Mouse (Mus musculus): Measurements from ENCODE around the gene Bst2. TPM values are rescaled to one million over a fixed set of nuclear protein-coding genes. Genes with fewer than 3 reads are reported as not detected.
"Not testable (repeated sequence)": the region's sequence is repeated elsewhere in the genome, so short reads cannot be mapped to it uniquely, and the experiment has no call there.

Bst2 gene
- total and polyA plus RNA-seq, 2 experiments from 2014 or later: 14.4 to 21.0 TPM

DNA sequence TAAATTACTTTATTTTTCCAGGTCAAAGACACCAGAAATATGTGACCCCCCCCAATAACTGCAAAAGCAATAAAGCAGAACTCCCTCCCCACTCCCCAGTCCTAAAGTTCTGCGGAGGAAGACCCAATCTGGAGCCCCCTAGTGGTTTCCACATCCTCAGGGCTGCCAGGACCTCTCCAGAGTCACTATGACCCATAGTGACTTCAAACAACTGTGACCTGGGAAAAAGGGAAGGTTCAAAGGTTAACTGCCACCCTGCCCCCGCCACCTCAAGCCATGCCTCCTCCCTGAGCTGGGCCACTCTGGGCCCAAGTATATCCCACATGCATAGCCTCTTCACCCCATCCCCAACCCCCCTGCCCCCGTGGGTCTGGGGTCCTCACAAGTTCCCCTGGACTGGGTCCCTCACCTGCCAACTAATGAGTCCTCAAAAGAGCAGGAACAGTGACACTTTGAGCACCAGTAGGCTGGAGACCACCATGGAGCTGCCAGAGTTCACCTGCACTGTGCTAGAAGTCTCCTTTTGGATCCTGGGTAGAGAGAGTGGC is 2.9 kb downstream of the Bst2 start:
- Histone ChIP-seq H3K27ac (no peak overlapping the region), H3K4me1 (ENCODE audit: insufficient read depth, low read length) (no peaks in the 10 kb centered on the region), H3K27me3 (ENCODE audit: insufficient read depth, low read length) (peaks cover 6% of the 10 kb centered on the region; the same call in 1 of the 2 replicates), H3K9me3 (ENCODE audit: low read length) (no peaks in the 10 kb centered on the region), H3K9ac (replicated peaks; ENCODE audit: low read length) (no peak overlapping the region), H3K36me3 (ENCODE audit: insufficient read depth, low read length) (no peaks in the 10 kb centered on the region), H3K4me2 (ENCODE audit: low read depth, low read length) (no peak overlapping the region), H3K4me3 (ENCODE audit: low read length) (no peak overlapping the region)
- ATAC-seq: no peak
- no peak for TF ChIP-seq CTCF (IDR thresholded peaks at IDR 0.05; ENCODE audit: low read depth)
- WGBS: 34% methylated on average over 3 of the region's 3 CpGs
- DNase-seq (ENCODE audit: low spot score): no peak

DNA sequence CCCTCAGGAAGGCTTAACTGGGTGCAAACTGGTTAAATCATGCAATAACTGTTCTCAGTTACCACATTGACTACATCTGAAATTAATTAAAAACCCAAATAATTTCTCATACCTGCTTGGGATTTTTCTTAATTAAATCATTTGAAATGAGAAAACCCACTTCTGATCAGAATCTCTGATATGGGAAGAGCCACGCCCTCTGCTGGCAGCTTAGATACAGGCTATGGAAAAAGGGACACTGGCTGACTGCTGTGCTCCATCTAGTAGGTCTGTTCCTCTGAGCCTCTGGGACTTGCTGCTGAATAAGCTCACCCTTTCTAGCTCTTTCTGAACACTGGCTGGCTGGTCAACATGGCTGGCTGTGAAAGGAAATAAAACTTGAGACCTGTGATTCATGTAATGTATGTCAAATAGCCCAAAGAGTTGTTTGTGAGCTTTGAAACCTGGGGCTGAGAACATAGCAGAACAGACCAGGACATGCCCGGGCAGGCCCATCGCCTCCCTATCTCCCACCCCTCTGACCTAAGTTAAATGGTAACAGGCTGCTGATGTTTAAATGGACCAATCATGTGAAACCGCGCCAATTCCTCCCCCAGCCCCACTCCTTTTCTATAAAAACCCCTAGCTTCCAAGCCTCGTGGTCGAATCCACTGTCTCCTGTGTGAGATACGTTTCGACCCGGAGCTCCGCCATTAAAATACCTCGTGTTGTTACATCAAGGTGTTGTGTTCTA is 6.4 kb downstream of the Bst2 start:
- H3K4me1 ChIP-seq (ENCODE audit: insufficient read depth, low read length); H3K27me3 ChIP-seq (ENCODE audit: insufficient read depth, low read length); H3K27ac ChIP-seq; H3K9ac ChIP-seq (replicated peaks; ENCODE audit: low read length); H3K4me2 ChIP-seq (ENCODE audit: low read depth, low read length); H3K4me3 ChIP-seq (ENCODE audit: low read length); H3K36me3 ChIP-seq (ENCODE audit: insufficient read depth, low read length); H3K9me3 ChIP-seq (ENCODE audit: low read length); ATAC-seq: not testable (repeated sequence)
- TF ChIP-seq CTCF (IDR thresholded peaks at IDR 0.05; ENCODE audit: low read depth): peak; percentile 62
- 66% methylated on average over 5 of the region's 12 CpGs for WGBS
- DNase-seq (ENCODE audit: low spot score): peak; percentile 62

- Histone ChIP-seq H3K4me3 (ENCODE audit: low read length) (no peak overlapping the region), H3K9me3 (ENCODE audit: low read length) (no peaks in the 10 kb centered on the region), H3K27ac (peak overlapping the region; percentile 56; the same call in 1 of the 2 replicates), H3K36me3 (ENCODE audit: insufficient read depth, low read length) (no peaks in the 10 kb centered on the region), H3K4me1 (ENCODE audit: insufficient read depth, low read length) (no peaks in the 10 kb centered on the region), H3K27me3 (ENCODE audit: insufficient read depth, low read length) (peaks cover 22% of the 10 kb centered on the region), H3K4me2 (ENCODE audit: low read depth, low read length) (no peak overlapping the region), H3K9ac (replicated peaks; ENCODE audit: low read length) (no peak overlapping the region)
- no peak for TF ChIP-seq CTCF (IDR thresholded peaks at IDR 0.05; ENCODE audit: low read depth)
- WGBS: 83% methylated on average over 11 of the region's 11 CpGs
- no peak for ATAC-seq
- no peak for DNase-seq (ENCODE audit: low spot score)
Observed at GRCm38 (mm10) chr8:71528362-71529073, 8.7 kb downstream of the Bst2 start.

GRCm38 (mm10) chr8:71527162-71527870 is 9.9 kb downstream of the Bst2 start:
- no peaks in the 10 kb centered on the region for H3K9me3 ChIP-seq (ENCODE audit: low read length)
- WGBS: 56% methylated on average over 3 of the region's 3 CpGs
- no peaks in the 10 kb centered on the region for H3K36me3 ChIP-seq (ENCODE audit: insufficient read depth, low read length)
- ATAC-seq (no peak), DNase-seq (ENCODE audit: low spot score) (no peak)
- no peak overlapping the region for H3K4me2 ChIP-seq (ENCODE audit: low read depth, low read length)
- no peak overlapping the region for H3K4me3 ChIP-seq (ENCODE audit: low read length)
- TF ChIP-seq CTCF (IDR thresholded peaks at IDR 0.05; ENCODE audit: low read depth): no peak
- H3K27ac ChIP-seq: peak overlapping the region; percentile 32; the same call in 1 of the 2 replicates
- no peaks in the 10 kb centered on the region for H3K4me1 ChIP-seq (ENCODE audit: insufficient read depth, low read length)
- H3K27me3 ChIP-seq (ENCODE audit: insufficient read depth, low read length): peaks cover 22% of the 10 kb centered on the region
- no peak overlapping the region for H3K9ac ChIP-seq (replicated peaks; ENCODE audit: low read length)

- peaks cover 22% of the 10 kb centered on the region for H3K27me3 ChIP-seq (ENCODE audit: insufficient read depth, low read length)
- WGBS: 17% methylated on average over 6 of the region's 6 CpGs
- H3K9ac ChIP-seq (replicated peaks; ENCODE audit: low read length): no peak overlapping the region
- ATAC-seq: no peak
- no peak overlapping the region for H3K27ac ChIP-seq
- no peaks in the 10 kb centered on the region for H3K9me3 ChIP-seq (ENCODE audit: low read length)
- DNase-seq (ENCODE audit: low spot score): no peak
- no peak for TF ChIP-seq CTCF (IDR thresholded peaks at IDR 0.05; ENCODE audit: low read depth)
- no peak overlapping the region for H3K4me2 ChIP-seq (ENCODE audit: low read depth, low read length)
- H3K36me3 ChIP-seq (ENCODE audit: insufficient read depth, low read length): no peaks in the 10 kb centered on the region
- no peak overlapping the region for H3K4me3 ChIP-seq (ENCODE audit: low read length)
- H3K4me1 ChIP-seq (ENCODE audit: insufficient read depth, low read length): no peaks in the 10 kb centered on the region
Observed at GRCm38 (mm10) chr8:71526272-71526671, 11.0 kb downstream of the Bst2 start.

DNA sequence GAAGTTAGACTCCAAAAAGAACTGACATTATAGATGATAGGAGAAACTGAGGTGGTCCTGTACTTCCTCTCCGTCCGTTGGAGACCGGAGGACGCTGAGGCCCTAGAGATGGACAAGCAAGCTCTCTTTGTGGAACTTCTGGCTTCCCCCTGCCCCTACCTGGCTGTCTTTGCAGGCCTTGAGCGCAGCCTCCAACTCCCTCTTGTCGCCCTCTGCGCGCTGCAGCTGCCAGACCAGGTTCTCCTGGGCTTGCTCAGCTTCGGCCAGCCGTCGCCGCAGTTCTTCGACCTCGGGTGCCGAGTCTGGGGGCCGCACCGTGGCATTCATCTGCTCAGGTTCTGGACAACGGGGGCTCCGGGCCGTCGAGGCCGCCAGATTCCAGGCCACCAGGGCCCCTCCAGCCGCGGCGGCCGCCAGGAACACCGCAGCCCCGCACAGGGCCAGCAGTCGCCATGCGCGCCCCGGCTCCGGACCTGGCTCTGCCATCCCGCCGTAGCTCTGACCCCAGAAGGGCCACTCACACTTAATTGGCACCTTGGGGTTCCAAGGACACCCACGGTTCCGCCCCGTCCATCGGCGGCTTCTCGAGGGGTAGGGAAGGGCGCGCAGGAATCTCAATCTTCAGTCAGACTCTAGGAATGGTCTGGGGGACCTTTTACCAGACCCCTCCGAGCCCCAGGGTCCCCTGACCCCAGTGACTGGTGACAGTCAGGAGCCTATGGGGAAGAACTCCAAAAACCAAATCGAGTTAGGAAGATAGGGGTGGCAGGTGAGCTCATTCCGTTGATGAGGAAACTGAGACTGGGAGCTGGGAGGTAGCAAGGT is 11.8 kb downstream of the Bst2 start, which contains the start of gene Ccdc194:
Gene Ccdc194, minus strand, starts transcription at position 486 of the 825 bp plus-strand sequence.
- ATAC-seq: no peak
- Histone ChIP-seq H3K36me3 (ENCODE audit: insufficient read depth, low read length) (no peaks in the 10 kb centered on the region), H3K4me3 (ENCODE audit: low read length) (no peak within 1 kb of the TSS), H3K9me3 (ENCODE audit: low read length) (no peaks in the 10 kb centered on the region), H3K9ac (replicated peaks; ENCODE audit: low read length) (no peak within 1 kb of the TSS), H3K27me3 (ENCODE audit: insufficient read depth, low read length) (peaks cover 22% of the 10 kb centered on the region), H3K27ac (no peak within 1 kb of the TSS), H3K4me2 (ENCODE audit: low read depth, low read length) (no peak within 1 kb of the TSS), H3K4me1 (ENCODE audit: insufficient read depth, low read length) (no peaks in the 10 kb centered on the region)
- WGBS: 9% methylated on average over 46 of the region's 46 CpGs
- DNase-seq (ENCODE audit: low spot score): no peak
- no peak for TF ChIP-seq CTCF (IDR thresholded peaks at IDR 0.05; ENCODE audit: low read depth)
